In genomic region chr4:151758337-151758736, GRCm38 (mm10) we compare ENCODE assay signal across 15 mouse cellular contexts.
DNase-seq lines count a peak whose midpoint lies in the region; ATAC-seq and TF ChIP-seq lines count a peak whose summit lies in the region.
"Had no signal": no experiment of that assay in that cellular context is flagged by ENCODE, and none has a peak within 500 bp of the region (broad histone marks: within the 10 kb centered on the region; RNA-seq: fewer than 3 reads in every experiment).

No protein-coding gene starts in this region.

- no peak overlapping the region for H3K4me3 ChIP-seq in gastrocnemius, adult 2 months
- H3K4me3 ChIP-seq in liver, embryonic 12.5 days = no peak overlapping the region
- H3K4me3 ChIP-seq in hindbrain, postnatal 0 days (ENCODE audit: low read length) = no peak overlapping the region
- H3K4me3 ChIP-seq: erythroblast, embryonic 14.5 days had no signal

- H3K27me3 ChIP-seq in liver, embryonic 12.5 days (replicated peaks) = no peaks in the 10 kb centered on the region
- no peaks in the 10 kb centered on the region for H3K27me3 ChIP-seq in hindbrain, postnatal 0 days (ENCODE audit: insufficient read depth, low read length)

- no peak for DNase-seq in gastrocnemius, adult 2 months
- no peak for DNase-seq in gastrocnemius, postnatal 36 days
- DNase-seq in liver (peak; percentile 28), ES-CJ7 (ENCODE audit: low read depth, low spot score) (peak; percentile 24)
- no peak for DNase-seq in hindbrain, postnatal 0 days (ENCODE audit: low spot score)
- DNase-seq in ovary, postnatal 10 days (ENCODE audit: low spot score) = no peak
- DNase-seq: adrenal gland, adult 8-10 months; heart, postnatal 36 days; layer of hippocampus, adult 9-11 months; left cerebral cortex, postnatal 4 days; lung, adult 2 months; right cerebral cortex, adult 18-20 months had no signal

- WGBS in liver, embryonic 12.5 days (ENCODE audit: insufficient replicate concordance) = 79% methylated on average over 13 of the region's 13 CpGs
- WGBS in hindbrain, postnatal 0 days = 88% methylated on average over 13 of the region's 13 CpGs

- intact Hi-C loops in gastrocnemius, adult 2 months (cut with DNase I) = loop anchor here (10.0 kb wide), 1 partner anchor 94 kb away; no protein-coding TSS in a partner anchor
- intact Hi-C loops in gastrocnemius, postnatal 36 days (cut with DNase I) = no loop called here

- H3K4me2 ChIP-seq in liver, embryonic 12.5 days = no peak overlapping the region
- no peak overlapping the region for H3K4me2 ChIP-seq in hindbrain, postnatal 0 days (ENCODE audit: low read depth, low read length)

- ATAC-seq in liver, embryonic 12.5 days = no peak
- no peak for ATAC-seq in hindbrain, postnatal 0 days
- ATAC-seq in erythroblast, adult 5-6 weeks (replicated peaks; ENCODE audit: low FRiP score, poor library complexity, severe bottlenecking) = no peak

- H3K27ac ChIP-seq in gastrocnemius, adult 2 months = no peak overlapping the region
- no peak overlapping the region for H3K27ac ChIP-seq in liver, embryonic 12.5 days
- H3K27ac ChIP-seq in hindbrain, postnatal 0 days = peak overlapping the region; percentile 16; the same call in 1 of the 2 replicates

- no peak overlapping the region for H3K9ac ChIP-seq in liver, embryonic 12.5 days
- no peak overlapping the region for H3K9ac ChIP-seq in hindbrain, postnatal 0 days (replicated peaks; ENCODE audit: low read length)

- no peaks in the 10 kb centered on the region for H3K4me1 ChIP-seq in liver, embryonic 12.5 days
- peaks cover 4% of the 10 kb centered on the region; the same call in 1 of the 2 replicates for H3K4me1 ChIP-seq in hindbrain, postnatal 0 days (ENCODE audit: insufficient read depth, low read length)

- no peaks in the 10 kb centered on the region for H3K9me3 ChIP-seq in liver, embryonic 12.5 days (replicated peaks)
- no peaks in the 10 kb centered on the region for H3K9me3 ChIP-seq in hindbrain, postnatal 0 days (ENCODE audit: low read length)

- H3K36me3 ChIP-seq in liver, embryonic 12.5 days = no peaks in the 10 kb centered on the region
- no peaks in the 10 kb centered on the region for H3K36me3 ChIP-seq in hindbrain, postnatal 0 days (ENCODE audit: insufficient read depth, low read length)

- peak; percentile 13; the same call in 1 of the 2 replicates for TF ChIP-seq CTCF in gastrocnemius, adult 2 months (IDR thresholded peaks at IDR 0.05)
- peak; percentile 55 for TF ChIP-seq CTCF in hindbrain, postnatal 0 days (IDR thresholded peaks at IDR 0.05; ENCODE audit: low read depth)

Comparison
In these comparisons a context has a peak if more than half of its experiments do, and no peak if none do; other contexts are left out.
1. DNase-seq: peak in liver (single experiment) and ES-CJ7 (single experiment); none in gastrocnemius, adult 2 months (single experiment), gastrocnemius, postnatal 36 days (0 of 2), hindbrain, postnatal 0 days (single experiment) and ovary, postnatal 10 days (single experiment).